Mouse (Mus musculus) small intestine, adult 10 weeks (tissue): ENCODE data around the gene Nprl2. TPM values are rescaled to one million over a fixed set of nuclear protein-coding genes. Genes with fewer than 3 reads are reported as not detected.

Experiments
- polyA plus RNA-seq: library from polyadenylated mRNA; stranded (reverse); fragments of 350-450 nt; fragmentation: Illumina TruSeq; extraction: RNeasy Lipid Tissue Mini Kit (QIAGEN cat#74804); gene quantifications from one replicate; pipeline ENCODE4 v1.2.3, GENCODE M21; 2014; ENCODE audit warnings: low replicate concordance

The Nprl2 gene
- polyA plus RNA-seq, result 0.78 TPM

DNA sequence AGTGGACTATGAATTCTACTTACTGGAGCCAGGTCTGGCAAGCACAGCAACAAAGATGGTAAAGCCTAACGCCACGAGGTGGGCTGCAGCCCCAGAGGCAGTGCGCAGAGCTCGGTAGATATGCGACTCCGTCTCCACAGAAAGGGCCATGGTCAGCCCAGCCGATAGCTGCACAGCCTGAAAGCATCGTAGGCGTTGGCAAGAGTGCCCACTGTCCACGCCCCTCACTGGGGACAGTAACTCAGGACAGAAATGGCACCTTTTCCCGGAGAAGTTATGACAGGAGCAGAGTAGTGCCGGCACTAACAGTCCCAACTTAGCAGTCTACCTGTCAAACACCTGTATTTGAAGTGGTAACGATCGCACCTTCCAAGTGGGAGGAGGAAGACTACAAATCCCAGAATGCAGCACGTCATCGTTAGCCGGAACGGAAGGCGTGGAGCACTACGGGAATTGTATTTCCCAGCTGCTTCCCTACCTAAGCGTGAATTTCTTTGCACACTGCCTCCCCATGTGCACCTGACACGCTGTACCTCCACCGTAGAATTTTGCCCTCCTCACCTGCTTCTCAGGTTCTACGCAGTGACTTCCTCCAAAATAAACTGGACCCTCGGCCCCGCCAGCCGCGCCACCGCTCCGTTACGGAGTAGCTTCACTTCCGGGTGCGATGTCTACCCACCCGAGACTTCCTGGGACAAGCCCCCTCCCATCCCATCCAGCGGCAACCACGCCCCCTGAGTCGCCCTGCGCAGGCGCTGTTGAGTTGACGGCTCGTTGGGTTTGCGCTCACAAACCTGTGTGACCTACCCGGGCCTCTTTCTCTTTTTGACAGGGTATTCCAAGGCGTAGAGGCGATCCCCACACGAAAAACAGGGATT is at the start of gene Nprl2, which contains the start of gene Cyb561d2:
TSS of gene Nprl2 (plus strand) at position 753 of the 878 bp plus-strand sequence.
TSS of gene Cyb561d2 (minus strand) at position 720 of the 878 bp plus-strand sequence.

DNA sequence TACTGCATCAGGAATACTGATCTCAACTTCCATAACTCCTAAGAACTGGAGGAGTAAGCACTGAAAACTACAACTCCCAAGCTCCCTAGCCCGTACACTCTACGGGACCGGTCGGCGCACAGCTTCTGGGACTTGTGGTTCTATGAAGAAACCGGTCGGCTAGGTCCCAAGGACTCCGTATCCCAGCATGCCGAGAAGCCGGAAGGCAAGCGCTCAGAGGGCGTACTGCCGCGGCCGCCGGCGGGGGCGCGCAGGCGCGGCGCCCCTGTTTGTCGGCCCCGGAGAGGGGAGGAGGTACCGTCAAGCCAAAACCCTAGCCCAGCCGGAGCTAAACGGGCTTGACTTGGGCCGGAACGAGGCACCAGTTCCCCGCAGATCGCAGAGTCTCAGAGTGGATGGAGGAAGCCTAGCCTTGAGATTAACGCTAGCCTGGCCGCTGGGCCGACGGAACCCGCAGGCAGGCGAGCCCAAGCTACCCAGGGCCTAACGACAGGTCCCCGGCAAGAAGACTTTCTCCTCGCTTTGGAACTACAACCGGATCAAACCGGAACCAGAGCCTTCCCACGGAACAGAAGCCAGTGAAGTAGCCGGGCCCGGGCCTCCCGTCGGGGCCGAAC is 8.1 kb upstream of the Nprl2 start, which contains the start of gene Tmem115:
TSS of gene Tmem115 (plus strand) at position 155 of the 617 bp plus-strand sequence.

GRCm38 (mm10) chr9:107547026-107547425 is 5.0 kb downstream of the Nprl2 start, which contains the start of gene Zmynd10:
Zmynd10 (plus strand) TSS chr9:107547298.

GRCm38 (mm10) chr9:107551117-107551889 is 9.3 kb downstream of the Nprl2 start, which contains the start of gene Rassf1:
Rassf1 (plus strand) TSS chr9:107551555.

GRCm38 (mm10) chr9:107563029-107563581 is 21.1 kb downstream of the Nprl2 start, which contains the start of gene Tusc2:
Tusc2 (plus strand) TSS chr9:107563255.

GRCm38 (mm10) chr9:107567702-107568319 is 25.8 kb downstream of the Nprl2 start, which contains the start of gene Hyal2:
Hyal2 (plus strand) TSS chr9:107567945.

GRCm38 (mm10) chr9:107576357-107577107 is 34.5 kb downstream of the Nprl2 start, which contains the start of gene Hyal1:
Hyal1 (plus strand) TSS chr9:107576927.

GRCm38 (mm10) chr9:107578587-107578986 is 36.6 kb downstream of the Nprl2 start, which contains the start of gene Naa80:
Naa80 (plus strand) TSS chr9:107578887.

DNA sequence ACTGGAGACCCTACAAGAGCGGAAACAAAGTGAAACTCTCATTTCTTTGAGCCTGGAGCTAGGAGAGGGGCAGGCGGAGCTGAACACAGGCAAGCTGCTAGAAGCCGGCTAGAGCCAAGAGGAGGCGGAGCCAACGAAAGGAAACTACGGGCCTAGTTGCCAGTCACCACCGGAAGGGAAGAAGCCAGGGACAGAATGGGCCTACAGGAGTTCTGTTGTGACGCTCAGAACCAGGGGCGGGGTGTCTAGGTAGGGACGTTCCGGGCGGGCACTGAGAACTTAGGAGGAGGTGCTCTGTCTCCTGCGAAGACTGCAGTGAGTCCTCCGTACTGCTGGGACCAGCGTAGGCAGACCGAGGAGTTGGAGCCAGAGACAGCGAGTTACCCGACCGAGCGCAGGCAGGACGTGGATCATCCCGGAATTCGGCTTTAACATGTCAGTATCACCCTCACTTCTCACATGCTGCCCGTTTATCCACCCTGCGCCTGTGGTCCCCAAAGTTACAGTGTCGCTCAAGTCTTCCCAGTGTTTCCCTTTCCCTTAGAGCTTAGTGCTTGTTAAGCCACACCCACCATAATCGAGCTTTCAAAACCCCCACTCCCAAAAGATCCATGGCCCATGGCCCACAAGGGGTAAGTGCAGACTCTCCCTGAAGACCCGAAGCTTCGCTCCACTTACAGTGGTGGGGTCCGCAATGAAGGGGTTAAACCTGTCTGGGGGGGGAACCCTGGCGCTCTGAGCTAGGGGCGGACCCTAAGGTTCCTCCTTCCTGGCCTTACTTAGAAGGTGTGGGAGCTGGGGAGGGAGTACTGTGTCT is 38.7 kb downstream of the Nprl2 start, which contains the start of gene Hyal3:
TSS of gene Hyal3 (plus strand) at position 318 of the 817 bp plus-strand sequence.

DNA sequence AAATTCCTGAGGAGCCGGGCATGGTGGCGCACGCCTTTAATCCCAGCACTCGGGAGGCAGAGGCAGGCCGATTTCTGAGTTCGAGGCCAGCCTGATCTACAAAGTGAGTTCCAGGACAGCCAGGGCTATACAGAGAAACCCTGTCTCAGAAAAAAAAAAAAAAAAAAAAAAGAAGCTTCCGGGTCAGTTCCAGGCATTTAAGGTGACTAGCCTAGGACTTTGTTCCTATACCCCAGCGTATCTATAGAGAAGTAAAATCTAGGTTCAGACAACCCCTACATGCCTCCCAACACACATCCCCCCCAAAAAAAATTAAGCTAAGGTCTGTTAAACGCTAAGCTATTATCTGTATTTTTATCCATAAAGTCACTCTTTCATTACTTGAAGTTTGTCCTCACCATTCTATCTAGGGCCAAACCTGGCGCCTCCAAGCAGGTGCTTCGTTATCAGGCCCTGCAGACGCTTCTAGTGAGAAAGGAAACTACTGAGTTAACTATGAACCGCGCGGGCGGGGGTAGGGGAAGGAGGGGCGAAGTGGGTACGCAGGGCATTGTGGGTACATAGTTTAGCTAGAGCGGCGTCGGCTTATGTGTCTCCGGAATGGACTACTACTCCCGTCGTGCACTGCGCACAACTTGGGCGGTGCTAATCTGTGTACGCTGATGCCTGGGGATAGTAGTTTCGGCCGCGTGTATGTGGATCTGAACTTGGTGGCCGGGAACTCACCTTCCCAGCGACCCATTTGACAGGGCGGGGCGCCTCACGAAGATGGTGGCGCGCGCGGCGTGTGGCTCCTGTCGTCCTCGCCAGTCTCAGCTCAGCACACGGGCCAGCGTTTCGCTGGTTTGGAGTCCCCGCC is 45.2 kb downstream of the Nprl2 start, which contains the start of gene Ifrd2:
TSS of gene Ifrd2 (plus strand) at position 669 of the 859 bp plus-strand sequence.

Other genes with a start within 250 kb of the Nprl2 start
- 1.7 TPM for gene Cish, start 246.2 kb upstream of the Nprl2 start, polyA plus RNA-seq
- 0.74 TPM for gene Hemk1, start 203.9 kb upstream of the Nprl2 start, polyA plus RNA-seq
- gene 6430571L13Rik, start 201.6 kb upstream of the Nprl2 start, polyA plus RNA-seq, result not detected
- gene Cacna2d2, start 142.6 kb upstream of the Nprl2 start, polyA plus RNA-seq, result not detected
- not detected for gene Tmem115, start 8.3 kb upstream of the Nprl2 start, polyA plus RNA-seq
- gene Cyb561d2, start within 50 bp of the Nprl2 start, polyA plus RNA-seq, result 0.93 TPM
- gene Zmynd10, start 5.1 kb downstream of the Nprl2 start, polyA plus RNA-seq, result not detected
- gene Rassf1, start 9.3 kb downstream of the Nprl2 start, polyA plus RNA-seq, result 24.5 TPM
- gene Tusc2, start 21.0 kb downstream of the Nprl2 start, polyA plus RNA-seq, result 17.4 TPM
- 0.22 TPM for gene Hyal2, start 25.7 kb downstream of the Nprl2 start, polyA plus RNA-seq
- gene Hyal1, start 34.7 kb downstream of the Nprl2 start, polyA plus RNA-seq, result 1.4 TPM
- gene Naa80, start 36.7 kb downstream of the Nprl2 start, polyA plus RNA-seq, result 0.63 TPM
- gene Hyal3, start 38.6 kb downstream of the Nprl2 start, polyA plus RNA-seq, result 0.22 TPM
- gene Ifrd2, start 45.4 kb downstream of the Nprl2 start, polyA plus RNA-seq, result 31.3 TPM
- gene Sema3b, start 67.0 kb downstream of the Nprl2 start, polyA plus RNA-seq, result 1.2 TPM
- gene Gnai2, start 93.1 kb downstream of the Nprl2 start, polyA plus RNA-seq, result 18.2 TPM
- gene Slc38a3, start 127.3 kb downstream of the Nprl2 start, polyA plus RNA-seq, result not detected
- gene Gnat1, start 137.5 kb downstream of the Nprl2 start, polyA plus RNA-seq, result not detected
- gene Sema3f, start 168.2 kb downstream of the Nprl2 start, polyA plus RNA-seq, result 0.37 TPM
- gene Rbm5, start 228.8 kb downstream of the Nprl2 start, polyA plus RNA-seq, result 132 TPM